Mouse (Mus musculus): Measurements from ENCODE around the gene Slc29a4.

- TF ChIP-seq EP300 (IDR thresholded peaks at IDR 0.05; ENCODE audit: low read depth) (no peak), CTCF (IDR thresholded peaks at IDR 0.05; ENCODE audit: low read depth) (no peak)
These were observed 77.3 kb downstream of the Slc29a4 start for GRCm38 (mm10) chr5:142769641-142770040.

All from heart, postnatal 0 days (tissue).